Comparison of ENCODE assay signal across 10 mouse cellular contexts in genomic region chr2:99236968-99237367, GRCm38 (mm10).
DNase-seq lines count a peak whose midpoint lies in the region; TF ChIP-seq lines count a peak whose summit lies in the region.
"Had no signal": no experiment of that assay in that cellular context is flagged by ENCODE, and none has a peak within 500 bp of the region (broad histone marks: within the 10 kb centered on the region; RNA-seq: fewer than 3 reads in every experiment).

No protein-coding gene starts in this region.

- H3K4me3 ChIP-seq in myocyte, result no peak overlapping the region
- H3K4me3 ChIP-seq: embryonic facial prominence, embryonic 12.5 days; liver, embryonic 13.5 days had no signal

- no peaks in the 10 kb centered on the region for H3K27me3 ChIP-seq in myocyte (ENCODE audit: control insufficient read depth, insufficient read depth, insufficient read length)
- H3K27me3 ChIP-seq: embryonic facial prominence, embryonic 12.5 days; liver, embryonic 13.5 days had no signal

- peak overlapping the region; percentile 37 for H3K4me2 ChIP-seq in myocyte (ENCODE audit: low read depth)
- H3K4me2 ChIP-seq: embryonic facial prominence, embryonic 12.5 days; liver, embryonic 13.5 days had no signal

- intact Hi-C loops in heart, postnatal 14 days (cut with DNase I), result loop anchor here (10.0 kb wide), 1 partner anchor 1918 kb away; no protein-coding TSS in a partner anchor

- no peak for TF ChIP-seq POLR2A in myocyte (IDR thresholded peaks at IDR 0.05; ENCODE audit: insufficient read length, low read depth)

- DNase-seq in heart, postnatal 14 days, result peak; percentile 2 to 34
- no peak for DNase-seq in heart, adult 11 months
- peak; percentile 65 for DNase-seq in 3T3-L1 (ENCODE audit: low read depth, low spot score)
- peak; percentile 42 for DNase-seq in R1 (ENCODE audit: low read depth, low spot score)
- DNase-seq in embryo, embryonic 10 days (ENCODE audit: low spot score), result peak; percentile 46
- peak; percentile 12 to 57 for DNase-seq in kidney, postnatal 36 days
- DNase-seq in Muller cell, postnatal 12 days (ENCODE audit: inconsistent ontology term), result no peak
- DNase-seq: liver, embryonic 13.5 days had no signal

- no peaks in the 10 kb centered on the region for H3K36me3 ChIP-seq in myocyte (ENCODE audit: control insufficient read depth, insufficient read depth)
- H3K36me3 ChIP-seq: embryonic facial prominence, embryonic 12.5 days; liver, embryonic 13.5 days had no signal

- no peak overlapping the region for H3ac ChIP-seq in myocyte (ENCODE audit: control insufficient read depth, insufficient read length)

- H3K79me2 ChIP-seq in myocyte (ENCODE audit: control insufficient read depth, insufficient read depth), result no peaks in the 10 kb centered on the region

TF ChIP-seq in myocyte, 11 proteins besides CTCF, POLR2A, EP300 and RAD21:
- no peak for TF ChIP-seq MYOG (IDR thresholded peaks at IDR 0.05; ENCODE audit: control insufficient read depth in 1 of 3, insufficient read depth in 1 of 3, insufficient read length in 2 of 3, low read depth in 2 of 3)
- TF ChIP-seq MYOD1 (IDR thresholded peaks at IDR 0.05; ENCODE audit: control insufficient read depth in 1 of 3, insufficient read length in 2 of 3, low read depth in 2 of 3), result no peak
- TF ChIP-seq POLR2AphosphoS2 (IDR thresholded peaks at IDR 0.05; ENCODE audit: insufficient read length, low read depth), result no peak
- no peak for TF ChIP-seq USF1 (IDR thresholded peaks at IDR 0.05; ENCODE audit: low read depth)
- TF ChIP-seq SRF (IDR thresholded peaks at IDR 0.05; ENCODE audit: control insufficient read depth, insufficient read length, low read depth), result no peak
- no peak for TF ChIP-seq E2F4 (IDR thresholded peaks at IDR 0.05; ENCODE audit: insufficient read depth)
- no peak for TF ChIP-seq CEBPB (IDR thresholded peaks at IDR 0.05; ENCODE audit: insufficient read depth, poor library complexity, severe bottlenecking)
- TF ChIP-seq TCF3 (IDR thresholded peaks at IDR 0.05; ENCODE audit: insufficient read length, low read depth), result no peak
- TF ChIP-seq MAX (IDR thresholded peaks at IDR 0.05; ENCODE audit: low read depth), result no peak
- no peak for TF ChIP-seq REST (IDR thresholded peaks at IDR 0.05; ENCODE audit: insufficient read depth, insufficient read length)
- no peak for TF ChIP-seq TCF12 (IDR thresholded peaks at IDR 0.05; ENCODE audit: insufficient read depth, poor library complexity, severe bottlenecking)

Comparison
In these comparisons a context has a peak if more than half of its experiments do, and no peak if none do; other contexts are left out.
1. DNase-seq: peak in heart, postnatal 14 days (2 of 2), 3T3-L1 (single experiment), R1 (single experiment), embryo, embryonic 10 days (single experiment) and kidney, postnatal 36 days (2 of 2); none in heart, adult 11 months (single experiment) and Muller cell, postnatal 12 days (single experiment).